Mouse (Mus musculus): ENCODE measurements around the gene Hmgcr.
"Not testable (repeated sequence)": the region's sequence is repeated elsewhere in the genome, so short reads cannot be mapped to it uniquely, and the experiment has no call there.

The Hmgcr gene

DNA sequence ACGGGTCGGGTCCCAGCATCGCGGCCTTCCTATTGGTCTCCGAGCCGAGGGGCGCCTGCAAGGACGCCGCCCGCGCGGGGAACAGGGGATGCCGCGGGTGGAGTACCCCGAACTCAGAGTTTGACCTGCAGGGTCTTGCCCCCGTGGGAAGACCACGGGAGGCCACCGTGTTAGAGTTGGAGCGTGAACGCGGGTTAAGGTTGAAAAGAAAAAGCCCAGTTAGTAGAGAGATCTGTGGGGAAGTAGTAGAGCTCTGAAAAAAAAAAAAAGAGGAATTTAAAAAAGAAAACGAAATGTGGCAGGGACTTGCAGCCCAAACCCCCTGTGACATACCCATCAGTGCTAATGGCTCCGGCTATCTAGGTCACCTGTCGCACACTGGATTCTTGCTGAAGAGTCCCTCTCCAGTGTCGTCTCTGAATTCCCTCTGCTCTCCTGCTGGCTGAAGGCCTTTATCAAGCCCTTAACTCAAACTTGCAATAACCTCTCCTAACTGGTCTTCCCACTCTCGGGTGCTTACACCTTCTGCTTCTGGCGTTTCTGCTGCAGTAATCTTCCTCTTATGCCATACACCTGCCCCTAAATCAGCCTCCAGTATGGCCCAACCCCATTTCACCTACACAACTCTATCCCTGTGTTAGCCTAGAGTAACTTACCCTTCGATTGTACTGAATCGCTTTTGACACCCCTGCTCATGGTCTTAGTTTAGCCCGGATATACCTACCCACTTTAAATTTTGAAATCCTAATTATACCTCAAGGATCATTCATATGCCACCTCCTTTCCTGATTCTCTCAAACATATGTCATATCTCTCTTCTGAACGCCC, 556 bp upstream of the Hmgcr start:
- peak; percentile 45 for DNase-seq (ENCODE audit: low read depth, low spot score)

DNA sequence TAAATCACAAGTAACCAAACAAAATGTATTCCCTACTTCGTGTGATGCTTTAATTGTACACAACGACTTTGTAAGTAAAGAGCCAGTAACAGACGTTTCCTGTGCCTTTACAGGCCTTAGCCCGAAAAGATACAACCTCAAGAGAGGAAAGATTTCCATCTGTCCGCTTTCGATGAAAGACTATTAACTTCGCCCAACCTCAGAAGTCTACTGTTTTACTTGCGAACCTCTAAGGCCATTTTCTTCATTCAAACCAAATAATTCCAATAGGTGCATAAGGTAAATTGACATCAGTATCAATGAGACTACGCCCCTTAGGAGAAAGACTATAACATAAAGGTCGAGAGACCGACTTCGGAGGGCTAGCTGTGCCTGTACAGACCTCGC, 724 bp downstream of the Hmgcr start:
- no peak for DNase-seq (ENCODE audit: low read depth, low spot score)

DNA sequence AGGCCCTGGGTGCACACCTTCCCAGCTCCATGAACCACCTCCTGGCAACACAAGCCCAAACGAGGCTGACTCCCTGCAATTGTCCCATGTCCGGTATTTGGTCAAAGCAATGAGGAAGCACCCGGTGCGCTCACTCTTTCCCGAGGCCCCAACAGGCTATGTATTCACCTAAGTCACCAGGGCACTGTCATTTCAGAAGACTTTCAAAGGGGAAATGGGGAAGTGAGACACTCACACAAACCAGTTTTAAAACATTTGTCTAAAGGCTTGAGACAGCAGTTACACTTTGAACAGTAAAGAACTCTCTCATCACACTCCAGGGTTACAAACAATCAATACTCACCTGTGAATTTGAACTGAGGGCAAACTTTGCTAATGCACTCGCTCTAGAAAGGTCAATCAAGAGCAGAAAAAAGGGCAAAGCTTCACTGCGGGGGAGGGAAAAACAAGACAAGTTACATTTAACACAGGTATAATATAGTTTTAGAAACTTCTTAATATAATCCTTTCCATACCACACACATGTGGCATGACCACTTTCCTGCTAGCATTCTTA, 6.2 kb downstream of the Hmgcr start:
- DNase-seq (ENCODE audit: low read depth, low spot score): no peak

DNA sequence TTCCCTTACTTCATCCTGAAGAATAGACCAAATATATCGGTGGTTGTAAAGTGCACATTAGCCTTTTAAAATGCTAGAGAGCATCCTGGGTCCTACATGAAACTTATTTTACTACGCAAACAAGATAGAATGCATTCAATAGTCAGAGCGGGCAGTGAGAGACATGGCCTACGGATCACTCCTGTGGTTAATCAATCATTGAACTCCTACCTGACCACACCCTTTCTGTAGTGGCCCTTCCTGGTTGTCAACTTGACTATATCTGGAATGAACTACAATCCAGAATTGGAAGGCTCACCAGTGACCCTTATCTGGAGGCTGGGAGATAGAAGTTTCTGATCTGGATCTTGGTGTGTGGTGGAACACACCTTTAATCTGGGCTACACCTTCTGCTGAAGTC, 7.6 kb downstream of the Hmgcr start:
- not testable (repeated sequence) for DNase-seq (ENCODE audit: low read depth, low spot score)

DNA sequence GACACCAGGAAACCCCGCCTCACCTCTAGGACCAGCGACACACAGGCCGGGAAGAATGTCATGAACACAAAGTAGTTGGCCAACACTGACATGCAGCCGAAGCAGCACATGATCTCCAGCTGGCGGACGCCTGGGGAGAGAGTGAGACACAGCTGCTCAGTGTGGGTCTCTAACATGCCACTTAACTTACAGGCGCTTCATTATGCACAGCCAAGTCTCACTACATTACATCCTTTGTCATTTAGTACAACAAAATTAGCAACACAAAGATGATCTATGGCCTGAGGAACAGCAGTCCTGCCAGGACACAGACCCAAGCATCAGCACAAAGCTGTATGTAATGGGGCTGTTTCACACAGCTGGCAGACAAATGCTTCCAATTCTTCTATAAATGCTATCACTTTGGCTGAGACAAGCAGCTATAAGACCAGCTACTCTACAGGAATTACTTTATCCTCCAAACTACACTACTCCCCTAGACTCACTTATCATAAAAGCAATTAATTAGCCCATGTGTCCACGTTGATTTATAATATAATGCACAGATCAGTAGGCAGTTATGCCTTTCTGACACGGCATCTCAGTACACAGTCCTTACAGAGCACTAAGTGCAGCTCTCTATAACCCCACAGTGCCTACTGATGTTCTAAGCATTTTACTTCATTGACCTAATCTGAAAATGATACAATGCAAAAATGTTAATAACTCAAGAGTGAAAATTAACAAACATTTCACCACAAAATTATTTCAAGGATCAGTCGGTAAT, 10.5 kb downstream of the Hmgcr start:
- peak; percentile 54 for DNase-seq (ENCODE audit: low read depth, low spot score)

DNA sequence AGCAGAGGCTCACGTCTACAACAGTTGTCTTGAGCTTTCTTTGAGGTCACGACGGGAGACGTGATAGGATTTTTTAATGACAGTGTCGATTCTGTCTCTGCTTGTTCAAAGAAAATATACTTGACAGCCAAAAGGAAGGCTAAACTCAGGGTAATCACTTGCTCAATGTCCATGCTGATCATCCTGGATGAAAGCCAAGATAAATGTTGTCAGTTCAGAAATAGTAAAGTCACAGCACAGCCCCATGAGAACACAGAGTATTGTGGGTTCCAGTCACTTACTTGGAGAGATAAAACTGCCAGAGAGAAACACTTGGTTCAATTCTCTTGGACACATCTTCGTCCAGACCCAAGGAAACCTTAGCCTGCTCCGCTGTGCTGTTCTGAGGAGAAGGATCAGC, 11.8 kb downstream of the Hmgcr start:
- DNase-seq (ENCODE audit: low read depth, low spot score): no peak

DNA sequence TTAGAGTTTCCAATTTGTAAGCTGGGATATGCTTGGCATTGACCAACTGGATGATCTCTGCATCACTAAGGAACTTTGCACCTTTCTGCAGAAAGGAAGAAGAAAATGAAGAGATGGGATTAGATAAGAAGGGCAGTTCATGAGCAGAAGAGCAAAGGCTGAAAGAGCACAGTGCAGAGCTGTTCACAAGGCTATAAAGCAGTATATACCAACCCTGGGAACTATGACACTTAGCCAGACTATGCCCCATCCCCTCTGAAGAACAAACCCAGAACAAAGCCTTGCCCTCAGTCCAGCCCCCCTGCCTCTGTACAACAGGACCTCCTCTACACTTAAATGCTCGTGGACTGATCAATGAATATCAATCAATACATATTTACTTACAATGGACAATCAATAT, 14.1 kb downstream of the Hmgcr start:
- no peak for DNase-seq (ENCODE audit: low read depth, low spot score)

DNA sequence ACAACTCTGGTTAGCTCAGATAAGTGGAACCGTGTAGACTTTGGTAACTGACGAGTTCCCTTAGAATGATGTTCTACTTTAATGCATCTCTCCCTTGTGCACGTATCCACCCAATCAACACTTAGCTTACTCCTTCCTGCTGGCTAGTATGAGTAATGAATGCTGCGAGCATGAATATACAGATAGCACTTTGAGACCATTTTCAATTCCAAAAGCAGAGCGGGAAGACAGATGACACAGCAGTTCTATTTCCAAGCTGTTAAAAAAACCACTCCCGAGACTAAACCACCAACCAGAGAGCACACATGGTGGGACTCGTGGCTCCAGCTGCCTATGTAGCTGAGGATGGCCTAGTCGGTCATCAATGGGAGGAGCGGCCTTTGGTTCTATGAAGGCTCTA, 17.7 kb downstream of the Hmgcr start:
- DNase-seq (ENCODE audit: low read depth, low spot score): peak; percentile 73

DNA sequence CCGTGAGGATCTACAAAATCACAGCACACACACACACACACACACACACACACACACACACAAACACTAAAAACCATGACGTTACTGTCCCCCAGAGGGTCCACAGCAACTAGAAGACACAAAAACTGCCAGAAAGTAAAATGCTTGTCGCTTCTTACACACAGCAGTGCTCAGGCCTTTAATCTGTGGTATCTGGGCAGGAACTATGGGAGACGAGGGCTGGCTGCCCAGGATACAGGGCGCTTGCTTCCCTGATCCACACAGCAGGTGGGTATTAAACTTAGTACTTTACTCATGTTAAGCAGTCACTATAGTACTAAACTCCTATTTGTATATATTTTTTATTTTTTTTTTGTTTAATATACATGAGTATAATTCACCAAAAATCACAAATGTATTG, 24.9 kb downstream of the Hmgcr start:
- no peak for DNase-seq (ENCODE audit: low read depth, low spot score)

DNA sequence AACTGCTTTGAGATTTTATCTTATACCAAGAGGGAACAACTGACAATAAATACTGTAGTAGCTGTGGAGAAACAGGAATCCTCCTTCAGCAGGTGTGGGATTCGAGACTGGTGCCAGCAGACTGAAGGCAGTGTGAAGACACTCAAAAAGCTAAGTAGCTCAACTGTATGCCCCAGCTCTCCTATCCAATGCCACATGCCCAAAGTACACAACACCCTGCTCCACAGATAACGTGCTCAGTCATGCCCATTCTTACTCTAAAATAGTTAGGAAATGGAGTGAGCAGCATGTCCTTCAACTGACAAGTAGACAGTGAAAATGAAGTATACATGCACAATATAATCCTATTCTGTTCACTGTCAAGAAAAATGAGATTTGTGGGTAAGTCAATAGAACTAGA, 26.6 kb downstream of the Hmgcr start:
- peak; percentile 36 for DNase-seq (ENCODE audit: low read depth, low spot score)

DNA sequence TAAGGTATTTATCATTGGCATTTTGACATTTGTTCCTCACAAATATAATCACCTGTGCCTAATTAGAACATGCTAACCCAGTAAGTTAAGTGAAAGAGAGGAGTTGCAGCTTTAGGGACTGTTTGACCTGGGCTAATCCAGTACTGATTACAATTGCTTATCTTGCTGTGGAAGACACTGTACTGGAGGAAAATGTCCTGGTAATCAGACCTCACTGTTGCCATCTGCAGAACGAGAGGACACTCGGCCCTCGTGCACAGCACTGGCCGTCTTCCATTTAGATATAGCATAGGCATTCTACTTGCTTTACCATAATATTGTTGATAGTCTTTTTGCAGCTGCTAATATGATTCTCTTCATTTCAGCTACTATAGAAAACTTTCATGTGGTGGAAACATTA, 40.3 kb downstream of the Hmgcr start:
- no peak for DNase-seq (ENCODE audit: low read depth, low spot score)

DNA sequence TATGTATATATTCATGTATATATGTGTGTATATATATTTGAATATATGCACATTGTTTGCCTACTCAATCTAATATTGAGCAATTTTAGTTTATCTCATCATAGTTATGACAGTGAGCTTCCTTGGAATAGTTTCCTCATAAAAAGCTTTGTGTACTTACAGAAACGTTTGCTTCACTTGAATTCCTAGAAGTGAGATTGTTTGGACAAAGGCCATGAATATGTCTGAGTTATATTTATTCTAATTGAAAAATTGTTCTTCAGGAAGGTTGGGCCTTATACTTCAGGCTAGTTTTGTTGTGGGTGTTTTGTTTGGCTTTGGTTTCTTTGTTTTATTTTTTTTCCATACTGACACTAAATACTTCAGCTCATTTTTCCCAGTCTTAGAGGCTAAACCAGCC, 49.8 kb downstream of the Hmgcr start:
- no peak for DNase-seq (ENCODE audit: low read depth, low spot score)

DNA sequence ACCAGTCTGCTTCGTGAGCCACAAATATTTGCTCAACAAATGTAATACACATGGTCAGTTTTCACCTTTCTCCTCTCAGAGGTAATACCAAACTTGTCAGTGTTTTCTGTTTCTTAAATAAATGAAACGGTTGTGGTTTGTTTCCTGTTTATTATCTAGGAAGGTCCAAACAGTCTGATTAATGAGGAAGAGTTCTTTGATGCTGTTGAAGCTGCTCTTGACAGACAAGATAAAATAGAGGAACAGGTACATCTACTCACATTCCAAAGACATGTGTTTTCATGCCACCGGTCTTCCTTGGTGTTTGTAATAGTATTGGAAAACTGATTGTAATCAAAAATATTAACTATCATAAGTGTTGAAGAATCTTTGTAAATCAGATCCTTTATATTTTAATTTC, 56.1 kb downstream of the Hmgcr start:
- DNase-seq (ENCODE audit: low read depth, low spot score): no peak

DNA sequence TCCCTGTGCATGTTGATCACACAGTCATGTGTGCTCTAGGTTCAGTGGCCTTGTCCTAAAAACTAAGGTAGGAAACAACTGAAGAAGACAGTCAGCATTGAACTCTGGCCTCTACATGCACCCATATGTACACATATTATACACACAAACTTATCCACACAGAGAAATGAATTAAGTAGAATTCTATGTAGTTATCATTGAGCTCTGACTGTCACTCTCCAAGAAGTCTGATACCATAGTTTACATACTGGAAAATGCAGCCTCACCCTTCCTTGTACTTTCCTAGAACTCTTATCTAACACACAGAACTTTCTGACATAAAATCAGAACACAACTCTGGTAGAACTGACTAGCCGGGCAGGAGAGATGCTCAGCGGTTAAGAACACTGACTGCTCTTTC, 66.5 kb downstream of the Hmgcr start:
- DNase-seq (ENCODE audit: low read depth, low spot score): no peak

DNA sequence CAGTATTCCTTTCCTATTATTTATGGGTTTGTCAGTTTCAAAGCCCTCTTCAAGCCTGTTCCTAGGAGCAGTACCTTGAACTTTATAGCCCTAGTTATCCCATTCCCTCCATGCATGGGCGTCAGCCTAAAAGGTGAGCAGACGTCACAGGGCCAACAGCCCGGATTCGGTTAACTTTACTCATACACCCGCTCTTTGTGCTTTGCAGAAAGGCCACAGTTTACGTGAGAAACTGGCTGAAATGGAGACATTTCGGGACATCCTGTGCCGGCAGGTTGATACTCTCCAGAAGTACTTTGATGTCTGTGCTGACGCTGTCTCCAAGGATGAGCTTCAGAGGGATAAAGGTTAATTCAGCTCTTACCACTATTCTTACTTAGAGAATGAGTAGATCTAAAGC, 71.6 kb downstream of the Hmgcr start:
- no peak for DNase-seq (ENCODE audit: low read depth, low spot score)
